Mouse (Mus musculus) olfactory bulb, adult 2 months (tissue): ENCODE measurements around the gene Angptl3. TPM values are rescaled to one million over a fixed set of nuclear protein-coding genes. Genes with fewer than 3 reads are reported as not detected.

Experiments used
- H3K27ac ChIP-seq: fragments of 200-500 bp; 2 replicates; pipeline ENCODE4 v1.5.1; 2012; ENCODE audit warnings: low read depth, low read length; ENCODE audit not compliant: insufficient read depth
- H3K4me1 ChIP-seq: fragments of 200-500 bp; 2 replicates; pipeline ENCODE4 v1.6.1; 2012; ENCODE audit warnings: low read length; ENCODE audit not compliant: control insufficient read depth, insufficient read depth
- H3K4me3 ChIP-seq: fragments of 200-500 bp; 2 replicates; pipeline ENCODE4 v1.5.1; 2012; ENCODE audit warnings: mild to moderate bottlenecking, low read depth, low read length, moderate library complexity; ENCODE audit not compliant: insufficient read depth
- CTCF ChIP-seq: fragments of 200-500 bp; IDR thresholded peaks from 2 replicates; pipeline ENCODE4 v1.5.1; 2012; ENCODE audit warnings: low read depth, mild to moderate bottlenecking, low read length, moderate library complexity; ENCODE audit not compliant: insufficient read depth
- POLR2A ChIP-seq: fragments of 200-500 bp; IDR thresholded peaks from 2 replicates; pipeline ENCODE4 v1.6.1; 2012; ENCODE audit warnings: mild to moderate bottlenecking, low read depth, low read length, moderate library complexity; ENCODE audit not compliant: insufficient read depth
- WGBS: fragments of 180-500 bp; shearing (Covaris S2); methylation state at CpG from one replicate; pipeline ENCODE4 v1.1.7; 2018; 5-methylcytosine and 5-hydroxymethylcytosine counted together
- polyA plus RNA-seq: library from polyadenylated mRNA; stranded (reverse); fragments of >200 nt; gene quantifications from 2 replicates; pipeline ENCODE4 v1.2.4, GENCODE M21; 2012; ENCODE audit warnings: low replicate concordance; ENCODE audit not compliant: missing spikeins, insufficient read depth, insufficient read length

Angptl3 gene
- polyA plus RNA-seq, 1 experiment, result not detected

- Histone ChIP-seq H3K4me3 (no peak overlapping the region), H3K27ac (no peak overlapping the region), H3K4me1 (no peaks in the 10 kb centered on the region)
- TF ChIP-seq CTCF (no peak), POLR2A (no peak)
- 95% methylated on average over 3 of the region's 3 CpGs for WGBS
These were observed 61.0 kb downstream of the Angptl3 start for GRCm38 (mm10) chr4:99091777-99092176.

Other genes starting within 250 kb of the Angptl3 start
- not detected in 2 replicates for gene Kank4, start 213.4 kb upstream of the Angptl3 start, polyA plus RNA-seq
- gene I0C0044D17Rik, start 207.1 kb upstream of the Angptl3 start, polyA plus RNA-seq, result not detected in 2 replicates
- 86.3 TPM in 1 of 2 replicates, not detected in the other for gene Usp1, start 107.1 kb upstream of the Angptl3 start, polyA plus RNA-seq
- gene Dock7, start 90.0 kb downstream of the Angptl3 start, polyA plus RNA-seq, result not detected in 2 replicates
- not detected in 2 replicates for gene Atg4c, start 163.0 kb downstream of the Angptl3 start, polyA plus RNA-seq